ENCODE assay signal across 21 mouse cellular contexts in the genomic region with DNA sequence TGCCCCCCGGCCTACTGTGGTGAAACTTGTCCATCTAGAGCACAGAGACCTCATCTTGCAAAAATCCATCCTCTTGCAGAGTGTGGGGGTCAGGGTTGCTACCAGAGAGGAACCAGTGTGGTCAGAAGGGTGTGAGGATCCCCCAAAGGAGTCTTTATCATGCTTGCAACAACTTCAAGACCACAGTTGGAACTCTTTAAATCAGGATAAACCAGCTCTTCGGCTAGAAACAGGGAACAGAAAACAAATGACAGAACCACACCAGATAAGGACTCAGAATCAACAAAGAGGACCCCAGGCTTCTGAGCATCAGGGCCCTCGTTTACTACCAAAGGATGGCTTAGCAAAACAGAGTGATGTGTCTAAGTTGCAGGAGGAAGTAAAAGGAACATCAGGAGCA. TPM values are rescaled to one million over a fixed set of nuclear protein-coding genes. Genes with fewer than 3 reads are reported as not detected.
DNase-seq lines count a peak whose midpoint lies in the region; ATAC-seq and TF ChIP-seq lines count a peak whose summit lies in the region.
"Had no signal": no experiment of that assay in that cellular context is flagged by ENCODE, and none has a peak within 500 bp of the region (broad histone marks: within the 10 kb centered on the region; RNA-seq: fewer than 3 reads in every experiment).

No protein-coding gene starts in this region.

- no peak for TF ChIP-seq CTCF in G1E (IDR thresholded peaks at IDR 0.05; ENCODE audit: low read depth, low read length)
- no peak for TF ChIP-seq CTCF in MEL (IDR thresholded peaks at IDR 0.05 in 2 of 3, conservative IDR thresholded peaks at IDR 0.05 in 1 of 3; ENCODE audit: control insufficient read depth in 1 of 3, insufficient read depth in 1 of 3, low read depth in 2 of 3, low read length in 3 of 3, poor library complexity in 1 of 3, severe bottlenecking in 1 of 3)

- H3K4me1 ChIP-seq in G1E (ENCODE audit: insufficient read depth, low read depth, low read length): peaks cover 33% of the 10 kb centered on the region
- H3K4me1 ChIP-seq in MEL (ENCODE audit: control insufficient read depth in 1 of 2, insufficient read depth in 2 of 2, low read length in 2 of 2): peaks cover 7 to 30% of the 10 kb centered on the region in 2 experiments
- H3K4me1 ChIP-seq in forebrain, embryonic 13.5 days: no peaks in the 10 kb centered on the region
- no peaks in the 10 kb centered on the region for H3K4me1 ChIP-seq in midbrain, embryonic 13.5 days (replicated peaks)

- TF ChIP-seq POLR2A in MEL (IDR thresholded peaks at IDR 0.05; ENCODE audit: control insufficient read depth in 1 of 2, insufficient read depth in 1 of 2, low read depth in 1 of 2, low read length in 2 of 2, poor library complexity in 1 of 2): no peak

- WGBS in forebrain, embryonic 13.5 days: 77% methylated on average over 3 of the region's 3 CpGs
- 86% methylated on average over 3 of the region's 3 CpGs for WGBS in midbrain, embryonic 13.5 days

- H3K4me3 ChIP-seq in G1E (ENCODE audit: low read depth, low read length) (no peak overlapping the region), MEL (ENCODE audit: control insufficient read depth in 1 of 2, insufficient read depth in 1 of 2, low read depth in 2 of 2, low read length in 2 of 2) (no peak overlapping the region)
- H3K4me3 ChIP-seq in forebrain, embryonic 13.5 days: no peak overlapping the region
- H3K4me3 ChIP-seq in midbrain, embryonic 13.5 days (replicated peaks): no peak overlapping the region

- H3K9me3 ChIP-seq in G1E (replicated peaks) (no peaks in the 10 kb centered on the region), MEL (replicated peaks; ENCODE audit: insufficient read depth, low read length) (no peaks in the 10 kb centered on the region)
- H3K9me3 ChIP-seq in forebrain, embryonic 13.5 days (replicated peaks): no peaks in the 10 kb centered on the region
- H3K9me3 ChIP-seq in midbrain, embryonic 13.5 days: no peaks in the 10 kb centered on the region

- no peak overlapping the region for H3K27ac ChIP-seq in MEL (ENCODE audit: control insufficient read depth, low read depth, low read length)
- no peak overlapping the region for H3K27ac ChIP-seq in forebrain, embryonic 13.5 days
- H3K27ac ChIP-seq in midbrain, embryonic 13.5 days: no peak overlapping the region

- ATAC-seq in G1E (ENCODE audit: extremely low read depth, insufficient number of reproducible peaks, low FRiP score, poor library complexity, severe bottlenecking): peak; percentile 66
- peak; percentile 46 for ATAC-seq in granulocyte monocyte progenitor cell, adult 5-6 weeks (replicated peaks; ENCODE audit: poor library complexity, severe bottlenecking)
- no peak for ATAC-seq in forebrain, embryonic 13.5 days
- ATAC-seq in midbrain, embryonic 13.5 days: no peak
- ATAC-seq: activated CD4-positive, CD25-positive, alpha-beta regulatory T cell, adult 4 months; CD4-positive, CD25-positive, alpha-beta regulatory T cell, adult 4 months; Patski had no signal

- no peak overlapping the region for H3K4me2 ChIP-seq in forebrain, embryonic 13.5 days
- H3K4me2 ChIP-seq in midbrain, embryonic 13.5 days (replicated peaks): no peak overlapping the region

- TF ChIP-seq RAD21 in MEL (IDR thresholded peaks at IDR 0.05; ENCODE audit: low read depth, low read length): no peak

- H3K27me3 ChIP-seq in G1E (ENCODE audit: insufficient read depth, low read length) (peaks cover 5% of the 10 kb centered on the region), MEL (ENCODE audit: control insufficient read depth in 1 of 2, insufficient read depth in 2 of 2, low read length in 2 of 2) (no peaks in the 10 kb centered on the region)
- H3K27me3 ChIP-seq in forebrain, embryonic 13.5 days: no peaks in the 10 kb centered on the region
- no peaks in the 10 kb centered on the region for H3K27me3 ChIP-seq in midbrain, embryonic 13.5 days
- H3K27me3 ChIP-seq: Patski had no signal

- DNase-seq in G1E (ENCODE audit: low spot score) (peak; percentile 8), MEL (ENCODE audit: low read depth, low spot score) (peak; percentile 45)
- DNase-seq in left cerebral cortex, adult 9 months (ENCODE audit: low spot score in 2 of 2): no peak
- DNase-seq: adrenal gland, adult 2 months; adrenal gland, adult 8-10 months; adrenal gland, postnatal 10 days; adrenal gland, postnatal 14 days; adrenal gland, postnatal 25 days; adrenal gland, postnatal 36 days; B cell, adult 2 months; cerebellum, adult 11 months; cerebellum, adult 11-12 months; cerebellum, adult 18-20 months; cerebellum, adult 2 months; cerebellum, adult 8-10 months had no signal

- H3K36me3 ChIP-seq in G1E (replicated peaks): no peaks in the 10 kb centered on the region
- peaks cover 0 to 16% of the 10 kb centered on the region in 2 experiments; a peak in 2 of 4 replicates for H3K36me3 ChIP-seq in MEL (ENCODE audit: control insufficient read depth in 1 of 2, insufficient read depth in 2 of 2, low read length in 2 of 2)
- 0 out of 2 replicates have a peak, but pooled peaks cover 4% of the 10 kb centered on the region for H3K36me3 ChIP-seq in forebrain, embryonic 13.5 days (ENCODE audit: poor library complexity, severe bottlenecking)
- H3K36me3 ChIP-seq in midbrain, embryonic 13.5 days: peaks cover 12% of the 10 kb centered on the region; the same call in 1 of the 2 replicates

- no peak overlapping the region for H3K9ac ChIP-seq in MEL (ENCODE audit: control insufficient read depth, low read depth, low read length, poor library complexity, severe bottlenecking)
- no peak overlapping the region for H3K9ac ChIP-seq in forebrain, embryonic 13.5 days
- no peak overlapping the region for H3K9ac ChIP-seq in midbrain, embryonic 13.5 days (replicated peaks)

- TF ChIP-seq EP300 in MEL (IDR thresholded peaks at IDR 0.05; ENCODE audit: low read depth in 1 of 2, low read length in 2 of 2): peak; percentile 25 to 52; a peak in 2 of 4 replicates

- no peaks in the 10 kb centered on the region for H3K79me2 ChIP-seq in MEL (ENCODE audit: control insufficient read depth, insufficient read depth, low read length, poor library complexity)

TF ChIP-seq in MEL, 35 proteins besides CTCF, POLR2A, EP300 and RAD21:
- no peak for TF ChIP-seq KAT2A (conservative IDR thresholded peaks at IDR 0.05; ENCODE audit: low read depth, low read length)
- no peak for TF ChIP-seq ZC3H11A (IDR thresholded peaks at IDR 0.05; ENCODE audit: low read depth, low read length)
- TF ChIP-seq UBTF (IDR thresholded peaks at IDR 0.05; ENCODE audit: borderline replicate concordance, insufficient read depth, low read depth, low read length): no peak
- TF ChIP-seq RCOR1 (IDR thresholded peaks at IDR 0.05; ENCODE audit: low read depth, low read length): no peak
- TF ChIP-seq CHD1 (IDR thresholded peaks at IDR 0.05; ENCODE audit: low read depth, low read length): no peak
- TF ChIP-seq MYB (IDR thresholded peaks at IDR 0.05; ENCODE audit: low read depth, low read length): 0 out of 2 replicates have a peak, but pooled peaks have one; percentile 22
- no peak for TF ChIP-seq JUND (IDR thresholded peaks at IDR 0.05; ENCODE audit: low read depth, low read length)
- TF ChIP-seq MYC (IDR thresholded peaks at IDR 0.05; ENCODE audit: low read depth, low read length): no peak
- TF ChIP-seq GATA1 (IDR thresholded peaks at IDR 0.05; ENCODE audit: low read depth, low read length): peak; percentile 64
TF ChIP-seq in MEL: peak in this region for 2.

RNA-seq across cellular contexts. Expression of a gene that starts 50.5 kb away (rescaled TPM):
- 5.3 and 9.4 TPM in 2 replicates for total RNA-seq in G1E (2014; fragmentation: Nextera tagmentation)
- total RNA-seq in G1E (2017): 2.6 and 3.5 TPM in 2 replicates
- polyA plus RNA-seq in G1E (2012): 0.23 and 0.24 TPM in 2 replicates
- 3.8 and 5.0 TPM in 2 replicates for total RNA-seq in MEL (2012; rRNA removed)
- 1 to 10 TPM in 1 of 2 experiments, not detected in 1; 4.9 TPM for polyA plus RNA-seq in MEL (2012; ENCODE audit: insufficient read depth in 1 of 2, insufficient read length in 2 of 2, low read depth in 1 of 2, low replicate concordance in 2 of 2, missing spikeins in 1 of 2)
- 0.21 TPM in 1 of 2 replicates, not detected in the other for total RNA-seq in granulocyte monocyte progenitor cell, adult 5-6 weeks (2014; fragmentation: Nextera tagmentation)
- total RNA-seq in granulocyte monocyte progenitor cell, adult 5-6 weeks (2017): 0.05 TPM in 1 of 2 replicates, not detected in the other
- 0.79 and 0.83 TPM in 2 replicates for polyA plus RNA-seq in forebrain, embryonic 13.5 days (2015; fragmentation: Nextera tagmentation; extraction: Ambion mirVana)
- polyA plus RNA-seq in midbrain, embryonic 13.5 days (2015; fragmentation: Nextera tagmentation; extraction: Ambion mirVana): 0.23 and 0.35 TPM in 2 replicates
- polyA plus RNA-seq: CD4-positive, CD25-positive, alpha-beta regulatory T cell, adult 4 months had no signal

Comparison
In these comparisons a context has a peak if more than half of its experiments do, and no peak if none do; other contexts are left out.
1. ATAC-seq: peak in G1E (single experiment) and granulocyte monocyte progenitor cell, adult 5-6 weeks (single experiment); none in forebrain, embryonic 13.5 days (single experiment) and midbrain, embryonic 13.5 days (single experiment).
2. DNase-seq: peak in G1E (single experiment) and MEL (single experiment); none in left cerebral cortex, adult 9 months (0 of 2).